Mouse (Mus musculus) mesoderm, embryonic 11.5 days (tissue): ENCODE measurements around the gene Atg10.
A peak's percentile ranks its signal among the peaks of the same experiment; 100 is the strongest.

Source experiments
- DNase-seq: peaks from one replicate; pipeline ENCODE4 v3.0.0-alpha.2; 2012; ENCODE audit warnings: low read depth, low spot score

The Atg10 gene

DNA sequence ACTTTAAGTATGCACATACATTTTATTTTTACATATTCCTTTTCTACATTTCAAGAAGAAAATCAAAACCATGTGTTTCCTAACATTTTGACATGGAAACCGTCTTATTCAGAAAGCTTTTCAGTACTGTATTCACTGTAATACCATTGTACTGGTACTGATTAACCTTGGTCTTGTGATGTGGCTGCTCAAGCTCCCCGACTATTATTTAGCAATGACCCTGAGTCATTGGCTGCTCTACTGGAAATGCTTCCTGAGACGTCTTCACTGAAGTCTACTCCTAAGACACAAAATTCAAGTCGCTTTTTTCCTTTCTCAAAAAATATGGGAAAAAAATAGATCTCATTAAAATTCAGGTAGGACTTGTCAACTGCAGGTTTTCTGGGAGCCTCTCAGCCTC, 105.6 kb downstream of the Atg10 start:
- DNase-seq, result no peak

DNA sequence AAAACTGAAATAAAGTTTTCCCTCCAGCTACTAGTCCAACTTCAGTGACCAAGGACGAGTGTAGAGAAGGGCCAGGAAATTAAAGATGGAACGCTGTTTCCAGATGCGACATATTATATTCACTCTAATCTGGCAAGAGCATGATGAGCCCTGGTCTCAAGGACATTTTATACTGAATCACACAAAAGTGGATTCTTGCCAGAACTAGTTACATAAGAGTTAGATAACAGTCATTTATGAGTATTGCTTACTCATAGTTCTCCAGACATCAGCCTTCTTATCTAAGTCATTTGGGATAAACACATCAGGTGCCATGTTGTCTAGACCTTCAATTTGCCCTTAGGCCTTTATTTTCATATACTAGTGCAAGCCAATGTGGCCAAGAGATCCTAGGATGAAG, 108.9 kb downstream of the Atg10 start:
- no peak for DNase-seq

DNA sequence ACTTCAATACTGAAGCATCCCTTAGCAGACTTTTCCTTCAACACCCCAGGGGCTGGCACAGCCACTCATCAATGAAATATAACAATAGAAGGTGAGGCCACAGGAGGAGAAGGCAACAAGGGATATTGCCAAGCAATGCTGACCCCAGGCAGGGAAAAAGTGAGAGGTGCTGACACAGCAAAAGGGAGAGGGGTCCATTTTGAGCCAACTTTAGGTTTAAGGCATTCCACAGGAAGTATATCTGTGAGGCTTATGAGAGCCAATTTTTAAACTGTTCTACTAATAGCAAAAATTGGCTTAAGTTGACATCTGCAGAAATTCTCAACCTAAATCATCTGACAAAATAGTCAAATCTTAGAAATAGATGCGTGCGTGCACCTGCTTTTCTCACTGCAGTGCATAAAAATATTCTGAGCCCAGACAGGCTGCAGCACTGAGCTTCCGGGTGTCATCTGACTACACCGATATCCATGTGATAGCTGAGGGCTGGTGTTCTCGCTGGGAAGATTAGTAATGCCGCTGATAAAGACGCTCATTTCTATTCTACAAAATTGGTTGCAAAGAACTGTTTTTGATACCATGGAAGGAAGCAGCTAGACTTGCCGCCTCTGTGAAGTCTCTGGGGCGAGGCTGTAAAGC, 116.3 kb downstream of the Atg10 start:
- DNase-seq, result no peak

DNA sequence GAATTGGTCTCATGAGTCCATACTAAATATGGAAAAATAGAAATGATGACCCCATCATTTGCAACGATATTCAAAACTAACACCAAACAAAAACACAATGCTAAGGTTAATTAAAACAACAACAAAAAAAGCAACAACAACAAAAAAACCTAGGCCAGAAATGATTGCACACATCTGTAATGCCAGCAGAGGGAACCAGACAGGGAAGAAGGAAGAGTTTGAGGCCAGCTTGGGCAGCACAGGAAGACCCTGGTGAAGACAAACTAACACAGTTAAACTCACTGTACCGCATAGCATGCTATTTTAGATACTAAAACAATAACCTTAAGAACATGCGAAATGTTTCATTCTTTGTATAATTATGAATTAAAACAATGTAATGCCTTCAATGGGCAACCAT, 121.5 kb downstream of the Atg10 start:
- no peak for DNase-seq

DNA sequence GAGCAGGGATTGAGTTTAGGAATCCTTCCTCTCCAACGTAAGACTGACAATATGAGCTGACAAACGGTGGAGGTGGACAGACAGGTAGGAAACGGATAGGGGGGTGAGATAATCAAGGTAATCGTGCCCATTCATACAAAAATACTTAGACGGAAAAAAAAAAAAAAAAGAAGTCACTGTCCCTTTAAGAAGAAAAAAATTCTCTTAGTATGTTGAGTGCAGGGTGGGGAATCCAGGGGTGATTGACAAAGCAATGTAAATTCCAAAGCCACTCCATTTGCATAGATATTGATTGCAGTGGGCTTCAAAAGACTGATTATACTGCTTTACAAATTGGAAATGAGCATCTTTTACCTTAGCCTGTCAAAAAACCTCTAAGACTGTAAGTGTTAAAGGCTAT, 123.4 kb downstream of the Atg10 start:
- no peak for DNase-seq

DNA sequence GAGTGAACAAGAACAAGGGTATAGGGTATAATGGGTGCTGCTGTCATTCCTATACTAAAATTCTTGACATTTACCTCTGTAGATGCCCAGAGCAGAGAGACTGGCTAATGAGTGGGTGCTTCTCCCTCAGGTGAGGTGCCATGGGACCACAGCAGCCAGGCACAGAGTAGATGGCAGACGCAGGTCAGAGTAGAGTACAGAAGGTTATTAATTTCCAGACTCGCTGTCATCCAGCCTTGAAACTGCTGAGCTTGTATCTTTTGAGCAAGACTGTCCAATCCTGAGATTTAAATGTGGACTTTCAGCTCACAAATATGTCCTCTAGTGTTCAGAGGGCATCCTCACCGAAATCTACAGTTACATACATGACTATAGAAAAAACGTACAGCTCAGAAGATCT, 128.9 kb downstream of the Atg10 start:
- no peak for DNase-seq

DNA sequence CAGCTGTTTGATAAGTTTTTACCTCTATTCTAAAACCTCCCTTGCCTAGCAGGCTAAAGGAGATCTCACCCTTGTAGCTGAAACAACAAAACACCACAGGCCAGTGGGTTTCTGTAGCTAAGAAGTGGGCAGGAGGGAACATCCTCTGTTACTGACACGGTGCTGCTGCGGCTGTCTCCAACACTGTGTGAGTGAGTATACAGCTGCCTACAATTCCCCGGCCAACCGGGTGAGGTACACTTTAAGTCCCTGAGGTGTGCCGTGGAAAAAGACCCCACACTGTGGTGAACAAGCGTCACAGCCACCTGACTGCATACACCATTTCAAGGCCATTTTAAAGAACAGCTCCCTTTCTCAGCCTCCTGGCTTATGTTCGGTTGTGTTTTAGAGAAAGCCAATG, 129.6 kb downstream of the Atg10 start:
- peak; percentile 8 for DNase-seq

DNA sequence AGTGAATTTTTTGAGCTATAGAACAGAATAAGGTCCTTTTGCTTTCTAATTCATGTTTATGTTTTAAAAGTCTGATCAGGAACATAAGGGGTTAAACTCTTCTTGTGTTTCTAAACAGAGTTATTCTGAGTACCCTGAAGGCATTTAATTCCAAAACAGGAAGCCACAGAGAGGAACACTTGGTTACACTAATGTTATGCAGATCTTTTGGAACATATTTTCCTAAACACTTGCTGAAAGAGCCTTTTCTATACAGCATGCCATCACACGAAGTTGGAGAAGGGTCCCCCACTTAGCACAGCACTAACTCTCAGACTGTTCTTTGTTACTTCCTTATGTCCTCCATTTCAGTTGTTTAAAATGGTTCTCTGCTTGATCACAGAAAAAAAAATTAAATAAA, 130.2 kb downstream of the Atg10 start:
- DNase-seq, result no peak

DNA sequence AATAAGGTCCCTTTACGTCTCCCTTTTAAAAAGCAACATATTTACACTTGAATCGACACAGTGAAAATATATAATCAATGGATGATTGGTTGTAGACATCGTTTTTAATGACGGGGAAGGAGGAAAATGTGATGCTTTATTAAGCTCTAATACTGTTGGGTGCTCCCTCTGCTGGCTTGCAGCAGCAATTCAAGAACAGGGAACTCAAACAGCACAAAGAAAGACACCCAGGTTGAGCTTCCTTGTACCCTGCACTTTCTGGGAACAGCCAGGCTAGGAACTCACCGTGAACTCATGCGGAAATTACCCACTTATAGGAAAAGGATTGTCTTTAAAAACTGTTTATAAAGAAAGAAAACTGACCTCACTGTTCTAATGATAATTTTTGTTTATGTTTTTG, 130.6 kb downstream of the Atg10 start:
- DNase-seq, result peak; percentile 34

DNA sequence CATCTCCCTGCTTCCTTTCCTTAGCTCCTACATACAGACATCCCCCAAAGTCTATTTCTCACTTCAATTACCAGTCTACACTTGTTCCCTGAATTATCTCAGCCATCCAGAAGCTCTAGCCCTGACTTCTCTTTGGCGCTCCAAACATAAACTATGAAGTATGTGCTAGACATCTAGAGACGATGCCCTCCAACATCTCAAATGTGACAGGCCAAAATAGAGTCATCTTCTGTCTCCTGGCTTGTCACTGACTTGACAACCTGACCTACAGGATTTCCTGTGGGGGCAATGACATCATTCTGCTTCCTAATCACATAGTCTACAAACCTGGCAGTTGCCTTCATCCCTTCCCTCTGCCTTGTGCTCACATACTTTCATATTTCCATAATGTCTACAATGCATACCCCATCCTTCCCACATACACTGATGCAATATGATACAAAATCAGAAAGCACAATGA, 132.0 kb downstream of the Atg10 start:
- no peak for DNase-seq

DNA sequence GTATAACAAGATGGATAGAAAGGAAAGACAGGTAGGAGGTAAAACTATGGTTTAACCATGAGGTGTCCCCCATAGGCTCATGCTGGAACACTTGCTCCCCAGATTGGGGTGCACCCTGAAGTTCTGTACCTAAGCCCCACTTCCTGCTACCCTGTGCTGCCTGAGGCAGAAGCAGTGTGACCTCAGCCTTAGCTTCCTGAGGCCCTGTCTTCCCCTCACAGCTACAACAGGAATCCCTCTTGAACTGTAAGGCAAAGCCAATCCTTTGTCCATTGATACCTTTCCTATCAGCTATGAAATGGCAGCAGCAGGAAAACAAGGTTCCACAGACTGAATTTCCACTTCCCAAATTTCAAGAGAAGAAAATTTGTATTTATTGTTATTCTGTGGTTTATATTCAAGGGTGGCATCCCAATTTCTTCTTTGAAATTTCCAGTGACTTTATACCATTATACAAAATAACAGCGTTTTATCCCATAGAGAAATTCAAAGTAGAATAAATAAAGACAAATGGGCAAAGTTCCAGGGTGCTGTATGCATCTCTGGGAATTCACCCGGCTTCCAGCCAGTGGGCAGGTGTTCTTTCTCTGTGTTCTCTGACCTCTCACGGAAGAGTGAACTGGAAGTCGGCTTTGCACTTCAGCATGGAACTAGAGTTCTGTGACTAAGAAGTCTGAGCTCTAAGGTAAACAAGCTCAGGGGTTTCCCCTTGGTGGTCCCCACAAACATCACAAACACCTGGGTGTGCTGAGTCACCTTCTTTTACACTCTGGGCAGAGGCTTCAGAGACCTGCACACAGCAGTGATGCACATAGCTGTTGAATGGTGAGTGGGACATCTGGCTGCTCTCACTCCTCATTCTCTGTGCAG, 132.7 kb downstream of the Atg10 start:
- no peak for DNase-seq

DNA sequence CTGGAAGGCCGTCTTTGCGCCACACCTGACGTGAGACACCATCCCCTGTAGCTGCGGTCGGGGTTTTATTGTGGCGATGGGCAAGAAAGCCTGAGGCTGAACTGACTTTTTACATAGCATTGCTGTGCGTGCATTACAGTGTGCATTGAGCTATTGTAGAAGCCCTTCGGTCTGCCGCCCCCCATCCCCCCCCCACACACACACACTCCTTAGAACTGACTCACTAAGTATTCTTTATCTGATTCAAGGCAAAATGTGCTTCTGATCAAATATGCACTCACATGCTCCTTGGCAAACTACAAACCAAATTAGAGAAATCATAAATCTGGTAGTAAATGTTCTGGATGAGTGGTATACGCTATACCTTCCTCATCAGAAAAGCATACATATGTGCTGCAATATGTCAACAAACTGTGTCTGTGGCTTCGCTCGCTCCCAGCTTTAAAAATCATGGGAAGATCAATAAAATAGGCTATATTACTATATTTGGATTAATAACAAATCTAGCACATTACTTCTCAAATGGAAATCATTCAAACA, 137.3 kb downstream of the Atg10 start:
- no peak for DNase-seq

DNA sequence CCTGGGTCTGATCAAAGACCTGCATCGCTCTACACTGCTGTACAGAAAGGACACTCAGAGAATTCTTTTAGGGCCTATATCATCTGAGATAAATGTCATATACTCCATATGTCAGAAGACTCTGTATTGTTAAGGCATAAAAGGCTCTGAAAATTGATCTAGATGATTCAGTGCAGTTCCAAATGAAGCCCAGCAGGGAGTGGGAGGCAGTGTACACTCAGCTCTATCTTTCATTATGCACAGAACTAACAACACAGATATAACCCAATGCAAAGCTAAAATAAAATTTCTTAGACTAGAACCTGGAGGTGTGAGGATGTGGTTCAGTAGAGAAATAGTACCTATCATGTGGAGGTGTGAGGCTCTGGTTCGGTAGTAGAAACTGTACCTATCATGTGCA, 151.4 kb downstream of the Atg10 start:
- no peak for DNase-seq

DNA sequence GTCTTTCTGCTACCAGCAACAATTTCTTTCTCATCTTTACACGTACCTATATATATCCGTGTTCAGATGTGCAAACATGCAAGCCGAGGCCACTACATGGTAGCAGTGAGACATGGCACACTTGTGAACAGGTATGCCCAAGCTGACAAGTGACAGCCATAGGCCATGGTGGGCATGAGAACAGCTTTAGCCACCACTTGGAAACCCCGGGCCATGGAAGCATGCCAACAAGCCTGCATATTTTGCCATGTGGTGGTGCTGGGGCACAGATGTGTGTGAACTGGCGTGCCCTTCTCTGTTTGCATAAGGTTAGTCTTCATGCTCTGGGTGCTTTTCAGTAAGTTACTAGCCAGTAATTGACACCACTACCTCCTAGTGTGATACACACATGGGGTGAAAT, 162.9 kb downstream of the Atg10 start:
- DNase-seq, result no peak

DNA sequence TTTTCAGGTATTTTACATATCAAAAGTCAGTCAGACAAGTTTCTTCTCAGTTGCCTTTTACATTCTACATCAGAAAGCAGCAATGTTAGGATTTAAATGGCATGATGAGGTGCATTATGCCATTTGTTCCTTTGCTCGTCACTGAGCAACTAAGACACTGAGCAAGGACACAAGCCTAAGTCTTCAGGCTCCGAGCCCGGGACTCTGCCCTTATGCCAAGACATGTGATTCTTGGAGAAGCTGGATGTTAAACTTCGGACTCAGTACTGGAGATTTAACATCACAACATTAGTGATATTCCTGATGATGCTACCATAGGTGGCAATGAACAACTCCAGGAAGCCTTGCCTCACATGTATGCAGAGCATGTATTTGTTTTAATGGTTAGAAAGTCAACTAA, 175.6 kb downstream of the Atg10 start:
- DNase-seq, result no peak

DNA sequence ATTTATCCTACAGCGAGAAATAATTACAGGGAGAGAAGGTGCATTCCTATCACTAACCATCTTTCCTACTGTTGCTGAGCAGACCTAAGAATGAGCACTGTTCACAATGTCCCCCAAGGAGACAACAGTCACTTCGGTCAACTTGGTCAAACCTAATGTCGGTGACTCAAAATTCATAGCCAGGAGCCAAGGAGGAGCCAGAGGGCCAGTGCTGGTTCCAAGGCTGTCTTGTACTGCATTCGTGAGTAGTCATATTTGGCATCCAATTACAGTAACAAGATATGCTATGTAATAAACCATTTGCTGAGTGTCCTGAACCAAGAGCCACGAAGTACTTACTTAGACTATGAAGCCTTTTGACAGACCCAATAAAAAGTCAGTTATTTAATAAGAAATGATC, 176.9 kb downstream of the Atg10 start:
- no peak for DNase-seq

DNA sequence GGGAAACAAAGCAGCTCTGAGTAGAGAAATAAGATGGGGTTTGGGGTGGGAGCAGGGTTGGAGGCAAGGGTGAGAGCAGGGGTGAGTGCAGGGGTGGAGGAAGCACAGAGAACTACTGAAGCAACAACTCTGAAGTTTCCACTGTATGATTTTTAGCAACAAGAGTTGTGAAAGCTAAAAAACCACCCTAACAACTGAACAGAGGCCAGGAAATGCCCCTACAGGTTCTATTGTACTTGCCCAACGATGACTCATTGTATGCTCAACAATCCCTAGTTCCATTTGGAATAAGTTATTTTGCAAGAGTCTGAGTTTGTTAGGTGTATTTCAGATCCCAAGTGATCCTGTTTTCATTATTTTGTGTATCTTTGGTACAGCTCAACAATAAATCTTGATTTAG, 182.5 kb downstream of the Atg10 start:
- DNase-seq, result no peak

DNA sequence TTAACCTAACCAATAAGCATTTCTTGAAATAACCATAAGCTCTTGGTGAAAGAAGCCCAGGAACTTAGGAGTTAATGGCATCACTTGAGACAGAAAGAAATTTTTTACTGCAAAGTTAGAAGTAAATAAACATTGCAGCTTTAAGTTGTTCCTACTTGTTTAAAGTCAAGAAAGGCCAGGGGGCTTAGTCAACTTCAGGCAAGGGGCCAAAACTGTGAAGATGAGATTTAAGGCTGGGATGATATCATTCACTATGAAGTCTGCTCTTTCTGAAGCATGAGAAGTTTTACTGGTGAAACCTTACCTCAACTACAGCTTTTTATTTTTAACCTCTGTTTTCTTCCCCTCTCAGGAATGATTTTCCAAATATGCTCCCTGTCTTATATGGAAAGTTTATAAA, 183.3 kb downstream of the Atg10 start:
- no peak for DNase-seq

DNA sequence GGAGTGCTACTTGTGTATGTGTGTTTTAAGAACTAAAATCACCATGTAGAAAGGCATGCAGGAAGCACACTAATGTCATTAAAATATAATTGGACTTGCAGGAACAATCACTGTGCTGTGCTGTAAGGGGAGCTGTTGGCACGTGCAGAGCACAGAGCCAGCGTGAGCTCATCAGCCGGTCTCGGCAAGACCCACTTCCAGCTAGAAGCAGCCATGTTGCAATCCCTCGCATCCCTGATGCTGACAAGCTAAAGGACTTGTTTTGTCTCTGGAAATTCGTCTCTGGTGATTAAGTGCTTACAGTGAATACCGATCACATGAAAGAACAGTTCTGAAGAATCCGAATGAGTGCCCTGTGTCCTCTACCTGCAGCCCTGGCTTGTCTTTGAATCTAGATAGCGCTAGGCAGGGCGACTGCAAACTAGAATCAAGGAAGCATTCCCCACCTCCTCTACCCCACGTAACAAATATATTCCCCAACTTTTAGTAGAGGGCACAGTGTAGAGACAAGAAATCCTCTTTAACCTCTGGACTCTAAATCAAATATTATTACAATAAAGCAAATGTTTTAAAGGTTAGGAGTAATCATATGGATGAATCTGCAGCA, 184.5 kb downstream of the Atg10 start:
- DNase-seq, result peak; percentile 11

DNA sequence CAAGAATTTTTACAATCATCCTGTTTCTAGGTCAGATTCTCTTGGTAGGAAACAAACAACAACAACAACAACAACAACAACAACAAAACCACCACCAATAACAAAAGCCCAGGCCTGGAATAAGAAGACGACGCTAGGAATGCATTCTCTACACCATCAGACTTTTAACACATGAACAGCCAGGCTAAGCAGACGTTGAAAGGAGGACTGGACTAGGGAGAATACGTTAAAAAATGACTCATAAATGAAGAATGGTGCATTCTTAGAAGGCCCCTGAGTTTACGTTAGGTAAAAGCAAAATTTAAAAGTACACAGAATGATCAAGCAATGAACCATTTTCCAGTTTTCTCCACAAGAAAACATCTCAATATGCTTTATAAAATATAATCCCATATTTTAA, 185.1 kb downstream of the Atg10 start:
- no peak for DNase-seq

DNA sequence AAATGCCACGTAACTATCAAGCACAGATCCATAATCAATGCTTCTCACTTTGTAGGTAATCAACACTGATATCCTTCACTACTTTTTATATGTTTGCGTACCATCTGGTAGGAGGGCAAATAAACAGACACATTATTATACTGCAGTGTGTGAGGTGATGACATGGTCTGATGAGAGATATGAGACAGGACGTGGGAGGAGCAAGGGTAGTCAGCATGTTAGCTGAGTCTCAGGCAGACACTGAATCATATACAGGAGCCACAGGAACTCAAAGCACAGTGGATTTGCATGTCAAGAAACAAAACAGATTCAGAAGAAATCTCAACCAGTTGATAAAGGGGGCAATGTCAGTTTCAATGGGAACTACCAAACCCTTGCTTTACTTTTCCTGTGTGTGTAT, 185.7 kb downstream of the Atg10 start:
- DNase-seq, result no peak

DNA sequence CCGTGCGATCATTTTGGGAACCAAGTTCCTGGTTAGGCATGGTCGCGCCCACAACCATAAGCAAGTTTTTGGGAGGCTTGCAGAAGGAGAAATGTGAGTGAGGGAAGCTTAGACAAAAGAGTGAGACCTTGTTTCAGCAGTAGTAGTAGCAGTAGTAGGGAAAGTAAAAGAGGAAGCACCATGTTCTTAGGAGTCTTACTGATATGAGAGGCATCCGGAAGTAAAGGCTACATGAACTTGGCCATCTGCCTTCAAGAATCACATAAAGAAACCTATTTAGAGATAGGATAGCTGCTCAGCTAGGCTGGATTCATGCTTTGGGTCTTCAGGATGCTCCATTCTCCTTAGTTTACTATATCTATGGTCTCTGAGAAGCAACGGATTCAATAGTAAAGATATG, 186.4 kb downstream of the Atg10 start:
- DNase-seq, result no peak

DNA sequence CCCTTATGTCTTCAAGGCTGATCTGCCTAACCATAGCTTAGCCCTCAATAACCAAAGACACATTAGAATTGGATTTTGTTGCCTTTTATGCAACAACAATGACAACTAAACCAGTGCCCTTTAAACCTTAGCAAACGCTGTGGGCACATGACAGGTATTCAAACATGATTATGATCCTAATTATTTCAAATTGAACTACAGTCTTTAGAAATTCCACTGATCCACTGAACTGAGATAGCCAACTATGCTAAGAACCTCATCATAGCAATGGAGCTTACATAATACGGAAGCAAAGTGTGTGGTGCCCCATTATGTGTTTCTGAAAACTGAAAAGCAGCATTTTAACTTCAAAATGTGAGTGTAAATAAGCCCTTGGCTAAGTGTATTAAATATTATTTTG, 191.9 kb downstream of the Atg10 start:
- no peak for DNase-seq
